Mouse (Mus musculus): ENCODE data around the gene Mfsd9. TPM values are rescaled to one million over a fixed set of nuclear protein-coding genes. Genes with fewer than 3 reads are reported as not detected.

Mfsd9 gene
- polyA plus RNA-seq, 1 experiment from 2014 or later: 9.5 TPM

DNA sequence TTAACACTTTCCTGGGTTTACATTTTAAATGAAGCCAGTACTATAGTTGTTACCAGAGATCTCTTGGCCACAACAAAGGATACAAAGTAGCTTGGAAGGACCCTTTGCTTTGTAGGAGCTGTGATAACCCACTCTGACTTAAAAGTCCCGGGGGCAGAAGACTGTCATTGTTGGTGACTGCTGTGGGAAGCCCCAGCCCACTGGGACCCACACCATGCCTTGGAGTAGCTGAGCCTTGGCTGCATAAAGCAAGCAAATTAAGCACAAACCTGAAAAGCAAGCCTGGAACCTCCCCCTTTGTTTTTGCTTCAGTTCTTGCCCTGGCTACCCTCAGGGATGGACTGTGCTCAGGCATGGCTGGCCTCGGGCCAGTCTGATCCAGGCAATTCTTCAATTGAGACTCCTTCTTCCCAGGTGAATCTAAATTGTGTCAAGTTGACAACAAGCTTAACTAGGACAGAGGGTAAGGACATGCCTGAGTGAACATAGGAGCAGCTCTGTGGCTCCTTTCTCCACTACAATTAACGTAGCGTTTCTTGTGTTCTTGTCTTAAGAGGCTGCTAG, 21.1 kb downstream of the Mfsd9 start:
- 52% methylated on average over 4 of the region's 4 CpGs for WGBS
- no peaks in the 10 kb centered on the region for H3K27me3 ChIP-seq (replicated peaks; ENCODE audit: control insufficient read depth, insufficient read depth, low read length)
- H3K9me3 ChIP-seq (ENCODE audit: control insufficient read depth, low read length): no peaks in the 10 kb centered on the region
- H3K9ac ChIP-seq (ENCODE audit: low read depth, low read length): no peak overlapping the region
- peak; percentile 50 for ATAC-seq
- H3K4me2 ChIP-seq (ENCODE audit: low read length): no peak overlapping the region
- H3K4me3 ChIP-seq (ENCODE audit: low read length): no peak overlapping the region
- H3K4me1 ChIP-seq (ENCODE audit: control insufficient read depth, insufficient read depth, low read depth, low read length): no peaks in the 10 kb centered on the region
- no peak overlapping the region for H3K27ac ChIP-seq (ENCODE audit: low read depth, low read length)
- peaks cover 6% of the 10 kb centered on the region; the same call in 1 of the 2 replicates for H3K36me3 ChIP-seq (ENCODE audit: control insufficient read depth, insufficient read depth, low read length)

DNA sequence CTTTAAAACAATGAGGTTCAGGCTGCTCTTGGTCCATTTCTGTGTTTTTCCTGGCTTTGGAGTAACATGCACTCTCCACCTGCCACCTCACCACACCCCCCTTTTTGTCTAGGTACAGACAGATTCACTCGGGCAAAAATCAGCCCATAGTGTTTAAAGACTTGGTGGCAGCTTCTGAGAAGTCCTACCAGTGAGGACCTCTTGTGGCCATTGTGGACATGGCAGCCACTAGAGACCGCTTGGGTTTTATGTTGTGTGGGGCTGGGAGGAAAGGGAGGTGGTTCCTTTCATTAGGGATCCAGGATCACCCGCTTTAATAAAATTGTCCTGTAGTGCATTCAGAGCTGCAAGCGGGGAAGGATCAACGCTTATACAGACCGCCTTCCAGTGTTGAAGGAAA, 21.9 kb downstream of the Mfsd9 start:
- 30% methylated on average over 6 of the region's 6 CpGs for WGBS
- H3K27me3 ChIP-seq (replicated peaks; ENCODE audit: control insufficient read depth, insufficient read depth, low read length): no peaks in the 10 kb centered on the region
- peak; percentile 11; the same call in 1 of the 2 replicates for ATAC-seq
- no peak overlapping the region for H3K4me2 ChIP-seq (ENCODE audit: low read length)
- H3K27ac ChIP-seq (ENCODE audit: low read depth, low read length): no peak overlapping the region
- H3K4me3 ChIP-seq (ENCODE audit: low read length): no peak overlapping the region
- H3K9ac ChIP-seq (ENCODE audit: low read depth, low read length): no peak overlapping the region
- H3K9me3 ChIP-seq (ENCODE audit: control insufficient read depth, low read length): no peaks in the 10 kb centered on the region
- no peaks in the 10 kb centered on the region for H3K4me1 ChIP-seq (ENCODE audit: control insufficient read depth, insufficient read depth, low read depth, low read length)
- peaks cover under 1% of the 10 kb centered on the region; the same call in 1 of the 2 replicates for H3K36me3 ChIP-seq (ENCODE audit: control insufficient read depth, insufficient read depth, low read length)

DNA sequence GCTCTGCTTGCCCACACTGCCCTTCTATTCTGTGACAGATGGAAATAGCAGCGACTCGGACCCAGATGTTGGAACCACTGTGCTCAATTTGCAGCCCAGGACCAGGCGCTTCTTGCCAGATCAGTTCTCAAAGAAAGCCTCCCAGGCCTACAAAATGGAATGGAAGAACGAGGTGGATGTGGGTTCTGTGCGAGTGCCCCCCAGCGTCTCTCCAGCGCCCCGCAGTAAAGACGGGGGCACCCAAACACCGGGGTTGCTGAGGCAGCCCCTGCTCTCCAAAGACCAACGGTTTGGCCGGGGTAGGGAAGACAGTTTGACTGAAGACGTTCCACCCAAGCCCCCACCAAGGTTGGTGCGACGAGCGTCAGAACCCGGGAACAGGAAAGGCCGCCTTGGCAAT, 22.9 kb downstream of the Mfsd9 start:
- H3K4me1 ChIP-seq (ENCODE audit: control insufficient read depth, insufficient read depth, low read depth, low read length): no peaks in the 10 kb centered on the region

DNA sequence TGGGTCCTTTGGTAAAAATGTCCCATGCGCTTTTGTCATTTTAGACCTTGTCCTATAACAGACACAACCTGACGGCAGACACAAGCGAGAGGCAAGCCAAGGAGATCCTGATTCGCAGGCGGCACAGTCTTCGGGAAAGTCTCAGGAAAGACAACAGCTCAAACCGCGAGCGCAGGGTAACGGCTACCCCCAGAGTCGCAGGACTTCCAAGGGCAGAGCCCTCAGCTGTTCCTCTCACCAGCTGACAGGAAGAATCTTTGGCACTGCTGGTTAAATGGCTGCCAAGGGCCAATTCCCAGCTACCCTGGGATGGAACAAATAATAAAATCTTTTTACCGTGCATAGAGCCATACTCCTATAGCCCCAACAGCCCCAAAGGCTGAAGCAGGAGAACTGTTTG, 25.0 kb downstream of the Mfsd9 start:
- H3K4me3 ChIP-seq (ENCODE audit: low read length): no peak overlapping the region
- no peaks in the 10 kb centered on the region for H3K4me1 ChIP-seq (ENCODE audit: control insufficient read depth, insufficient read depth, low read depth, low read length)
- ATAC-seq: no peak
- H3K27me3 ChIP-seq (replicated peaks; ENCODE audit: control insufficient read depth, insufficient read depth, low read length): no peaks in the 10 kb centered on the region
- H3K9ac ChIP-seq (ENCODE audit: low read depth, low read length): no peak overlapping the region
- no peak overlapping the region for H3K4me2 ChIP-seq (ENCODE audit: low read length)
- no peak overlapping the region for H3K27ac ChIP-seq (ENCODE audit: low read depth, low read length)
- H3K36me3 ChIP-seq (ENCODE audit: control insufficient read depth, insufficient read depth, low read length): no peaks in the 10 kb centered on the region
- H3K9me3 ChIP-seq (ENCODE audit: control insufficient read depth, low read length): no peaks in the 10 kb centered on the region
- WGBS: 90% methylated on average over 12 of the region's 12 CpGs

More for the DNA sequence above, 22.9 kb downstream of the Mfsd9 start:
- Histone ChIP-seq H3K27me3 (replicated peaks; ENCODE audit: control insufficient read depth, insufficient read depth, low read length) (no peaks in the 10 kb centered on the region), H3K4me2 (ENCODE audit: low read length) (no peak overlapping the region), H3K4me3 (ENCODE audit: low read length) (no peak overlapping the region), H3K36me3 (ENCODE audit: control insufficient read depth, insufficient read depth, low read length) (no peaks in the 10 kb centered on the region), H3K9ac (ENCODE audit: low read depth, low read length) (no peak overlapping the region), H3K9me3 (ENCODE audit: control insufficient read depth, low read length) (no peaks in the 10 kb centered on the region), H3K27ac (ENCODE audit: low read depth, low read length) (no peak overlapping the region)
- ATAC-seq: no peak
- 90% methylated on average over 18 of the region's 18 CpGs for WGBS

DNA sequence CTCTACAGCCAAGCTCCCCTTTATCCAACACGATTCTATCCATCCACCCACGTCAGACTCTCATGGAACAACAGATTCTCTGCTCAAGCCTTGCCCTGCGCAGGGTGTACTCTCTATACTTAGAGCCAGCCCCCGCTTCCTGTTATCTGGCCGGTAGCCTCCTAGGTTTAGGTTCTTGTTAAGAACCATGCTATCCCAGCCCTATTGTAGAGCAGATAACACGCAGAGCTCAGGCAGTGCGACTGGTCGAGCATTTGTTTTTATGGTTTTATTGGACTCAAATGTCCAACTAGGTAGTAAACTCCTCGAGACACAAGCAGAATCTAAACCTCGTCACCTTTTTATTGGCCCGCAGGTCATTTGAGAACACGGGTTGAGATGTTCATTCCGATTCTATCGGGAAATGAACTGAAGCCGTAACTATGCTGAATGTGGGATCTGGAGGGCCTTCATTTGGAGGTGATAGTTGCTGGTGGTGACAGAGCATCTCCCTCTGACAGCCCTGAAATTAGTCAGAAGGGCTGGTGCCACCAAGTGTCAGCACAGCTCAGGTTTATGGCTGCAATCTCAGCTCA, 25.7 kb downstream of the Mfsd9 start:
- 90% methylated on average over 15 of the region's 15 CpGs for WGBS
- Histone ChIP-seq H3K4me2 (ENCODE audit: low read length) (no peak overlapping the region), H3K27ac (ENCODE audit: low read depth, low read length) (no peak overlapping the region), H3K9me3 (ENCODE audit: control insufficient read depth, low read length) (no peaks in the 10 kb centered on the region), H3K9ac (ENCODE audit: low read depth, low read length) (no peak overlapping the region), H3K4me3 (ENCODE audit: low read length) (no peak overlapping the region), H3K27me3 (replicated peaks; ENCODE audit: control insufficient read depth, insufficient read depth, low read length) (no peaks in the 10 kb centered on the region), H3K4me1 (ENCODE audit: control insufficient read depth, insufficient read depth, low read depth, low read length) (no peaks in the 10 kb centered on the region), H3K36me3 (ENCODE audit: control insufficient read depth, insufficient read depth, low read length) (no peaks in the 10 kb centered on the region)
- no peak for ATAC-seq

DNA sequence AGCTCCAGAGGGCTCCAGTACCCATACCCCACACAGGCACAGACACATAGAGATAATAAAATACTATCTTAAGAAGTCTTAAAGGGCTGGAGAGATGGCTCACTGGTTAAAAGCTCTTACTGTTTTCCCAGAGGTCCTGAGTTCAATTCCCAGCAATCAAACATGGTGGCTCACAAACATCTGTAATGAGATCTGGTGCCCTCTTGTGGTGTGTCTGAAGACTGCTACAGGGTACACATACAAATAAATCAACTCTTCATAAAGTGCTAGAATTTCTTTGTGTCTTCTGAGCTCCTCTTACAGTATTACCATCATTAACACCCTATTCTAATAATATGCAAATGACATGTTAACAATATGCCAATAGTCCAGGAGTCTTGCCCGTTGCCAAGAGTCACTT, 26.4 kb downstream of the Mfsd9 start:
- H3K9ac ChIP-seq (ENCODE audit: low read depth, low read length): no peak overlapping the region
- no peaks in the 10 kb centered on the region for H3K4me1 ChIP-seq (ENCODE audit: control insufficient read depth, insufficient read depth, low read depth, low read length)
- no peak for ATAC-seq
- H3K27me3 ChIP-seq (replicated peaks; ENCODE audit: control insufficient read depth, insufficient read depth, low read length): no peaks in the 10 kb centered on the region
- H3K4me2 ChIP-seq (ENCODE audit: low read length): no peak overlapping the region
- H3K4me3 ChIP-seq (ENCODE audit: low read length): no peak overlapping the region
- no peak overlapping the region for H3K27ac ChIP-seq (ENCODE audit: low read depth, low read length)
- WGBS: 68% methylated on average over 1 of the region's 1 CpGs
- no peaks in the 10 kb centered on the region for H3K9me3 ChIP-seq (ENCODE audit: control insufficient read depth, low read length)
- H3K36me3 ChIP-seq (ENCODE audit: control insufficient read depth, insufficient read depth, low read length): no peaks in the 10 kb centered on the region

DNA sequence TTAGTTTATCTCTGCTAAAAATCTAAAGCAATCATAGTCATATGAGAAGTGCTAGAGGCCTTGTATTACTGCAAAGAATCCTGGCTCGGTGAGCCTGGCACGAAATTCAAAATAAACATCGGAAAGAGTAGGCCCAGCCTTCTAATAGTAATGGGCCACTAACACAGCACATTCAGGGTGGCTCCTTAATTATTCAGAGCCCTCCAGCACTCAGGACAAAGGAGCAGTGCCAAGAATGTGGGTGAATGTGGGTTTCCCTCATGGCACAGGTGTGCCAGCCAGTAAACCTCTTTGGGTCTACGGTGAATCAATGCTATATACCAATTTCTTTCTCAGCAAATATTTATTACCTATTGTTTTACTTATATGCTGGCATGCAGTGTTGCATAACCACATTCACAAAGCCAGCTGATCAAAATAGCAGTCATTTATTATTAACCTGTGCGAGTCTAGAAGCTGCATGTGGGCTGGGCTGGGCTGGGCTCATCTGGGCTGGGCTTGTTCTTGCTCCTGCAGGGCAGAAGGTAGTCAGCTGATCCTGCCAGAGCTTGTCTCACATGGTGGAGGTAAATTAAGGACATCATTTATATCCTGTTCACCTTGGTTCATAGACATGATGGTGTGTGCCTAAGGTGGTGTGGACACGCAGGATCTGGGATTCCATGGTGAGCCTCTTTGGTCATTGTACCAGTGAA, 30.6 kb downstream of the Mfsd9 start:
- ATAC-seq: no peak
- no peaks in the 10 kb centered on the region for H3K4me1 ChIP-seq (ENCODE audit: control insufficient read depth, insufficient read depth, low read depth, low read length)

DNA sequence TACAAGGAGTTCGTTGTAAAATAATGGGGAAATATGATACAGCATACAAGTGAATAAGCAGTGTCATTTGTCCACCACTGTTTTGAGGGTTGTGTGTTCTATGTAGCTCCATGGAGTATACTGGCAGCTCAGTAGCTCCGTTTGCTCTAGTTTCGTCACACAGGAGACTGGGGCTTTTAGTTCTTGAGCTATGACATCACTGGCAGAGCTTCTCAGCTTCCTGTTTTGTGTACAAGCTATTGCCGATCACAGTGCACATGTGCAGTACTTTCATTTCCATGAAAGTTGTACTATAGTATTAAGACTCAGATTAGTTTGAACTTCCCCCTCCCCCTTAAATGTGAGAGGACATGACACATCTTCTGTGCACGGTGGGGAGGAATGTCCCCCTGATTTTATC, 44.4 kb downstream of the Mfsd9 start:
- Histone ChIP-seq H3K4me1 (ENCODE audit: control insufficient read depth, insufficient read depth, low read depth, low read length) (no peaks in the 10 kb centered on the region), H3K4me2 (ENCODE audit: low read length) (no peak overlapping the region), H3K9ac (ENCODE audit: low read depth, low read length) (no peak overlapping the region), H3K36me3 (ENCODE audit: control insufficient read depth, insufficient read depth, low read length) (no peaks in the 10 kb centered on the region), H3K27ac (ENCODE audit: low read depth, low read length) (no peak overlapping the region), H3K9me3 (ENCODE audit: control insufficient read depth, low read length) (no peaks in the 10 kb centered on the region), H3K4me3 (ENCODE audit: low read length) (no peak overlapping the region), H3K27me3 (replicated peaks; ENCODE audit: control insufficient read depth, insufficient read depth, low read length) (no peaks in the 10 kb centered on the region)
- 88% methylated on average over 5 of the region's 5 CpGs for WGBS
- ATAC-seq: no peak

More for the DNA sequence above, 30.6 kb downstream of the Mfsd9 start:
- Histone ChIP-seq H3K4me2 (ENCODE audit: low read length) (no peak overlapping the region), H3K9me3 (ENCODE audit: control insufficient read depth, low read length) (no peaks in the 10 kb centered on the region), H3K27ac (ENCODE audit: low read depth, low read length) (no peak overlapping the region), H3K36me3 (ENCODE audit: control insufficient read depth, insufficient read depth, low read length) (no peaks in the 10 kb centered on the region), H3K4me3 (ENCODE audit: low read length) (no peak overlapping the region), H3K27me3 (replicated peaks; ENCODE audit: control insufficient read depth, insufficient read depth, low read length) (no peaks in the 10 kb centered on the region), H3K9ac (ENCODE audit: low read depth, low read length) (no peak overlapping the region)
- 90% methylated on average over 6 of the region's 6 CpGs for WGBS

DNA sequence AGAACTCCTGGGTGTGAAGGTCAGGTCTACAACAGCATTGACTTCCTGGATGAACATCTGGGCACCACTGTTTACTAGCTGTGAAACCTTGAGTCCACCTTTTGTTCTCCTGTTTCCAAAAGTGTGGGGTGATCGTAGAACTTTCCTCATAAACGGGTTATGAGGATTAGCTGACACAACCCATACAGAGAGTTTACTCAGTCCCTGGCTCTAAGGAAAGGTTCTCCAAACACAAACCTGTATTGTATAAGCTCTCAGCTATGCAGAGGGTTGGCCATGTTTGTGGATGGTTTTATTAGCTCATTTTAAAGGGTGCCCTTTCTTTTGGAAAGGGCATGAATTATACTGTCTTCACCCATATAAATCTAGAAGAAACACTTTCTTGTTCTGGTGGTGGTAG, 49.7 kb downstream of the Mfsd9 start:
- WGBS: 98% methylated on average over 2 of the region's 2 CpGs
- Histone ChIP-seq H3K9me3 (ENCODE audit: control insufficient read depth, low read length) (no peaks in the 10 kb centered on the region), H3K27ac (ENCODE audit: low read depth, low read length) (no peak overlapping the region), H3K36me3 (ENCODE audit: control insufficient read depth, insufficient read depth, low read length) (no peaks in the 10 kb centered on the region), H3K27me3 (replicated peaks; ENCODE audit: control insufficient read depth, insufficient read depth, low read length) (no peaks in the 10 kb centered on the region), H3K4me3 (ENCODE audit: low read length) (no peak overlapping the region), H3K4me1 (ENCODE audit: control insufficient read depth, insufficient read depth, low read depth, low read length) (no peaks in the 10 kb centered on the region), H3K4me2 (ENCODE audit: low read length) (no peak overlapping the region), H3K9ac (ENCODE audit: low read depth, low read length) (no peak overlapping the region)
- ATAC-seq: no peak
